Mouse (Mus musculus) T-helper 2 cell (primary cell): Measurements from ENCODE around the gene Gorasp1.

ENCODE experiments used
- in situ Hi-C: fragments of 300-600 bp; cut with MboI, MseI; formaldehyde crosslinking; loops from one replicate; pipeline ENCODE4 v1.15.1; 2025; ENCODE audit warnings: high pct_unique_total_duplicates

The Gorasp1 gene

DNA sequence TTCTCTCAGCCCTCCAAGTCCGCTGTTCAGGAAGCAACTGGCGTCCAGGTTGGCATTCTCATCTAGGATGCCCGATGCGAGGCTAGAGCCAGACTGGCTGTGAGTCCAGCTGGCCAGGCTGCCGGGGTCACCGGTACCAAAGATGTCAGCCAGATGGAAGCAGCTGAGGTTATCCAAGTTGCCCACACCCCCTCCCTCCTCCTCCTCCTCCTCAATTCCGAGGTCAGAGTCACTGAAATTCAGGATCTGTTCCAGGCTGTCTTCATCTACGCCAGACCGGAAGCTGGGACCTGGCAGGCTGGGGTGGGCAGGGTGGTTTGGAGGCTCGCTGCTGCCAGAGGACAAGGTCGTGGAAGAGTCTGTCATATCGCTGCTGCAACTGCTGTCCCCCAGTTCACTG lies 35.2 kb upstream of the Gorasp1 start:
- in situ Hi-C loops: no loop called here

DNA sequence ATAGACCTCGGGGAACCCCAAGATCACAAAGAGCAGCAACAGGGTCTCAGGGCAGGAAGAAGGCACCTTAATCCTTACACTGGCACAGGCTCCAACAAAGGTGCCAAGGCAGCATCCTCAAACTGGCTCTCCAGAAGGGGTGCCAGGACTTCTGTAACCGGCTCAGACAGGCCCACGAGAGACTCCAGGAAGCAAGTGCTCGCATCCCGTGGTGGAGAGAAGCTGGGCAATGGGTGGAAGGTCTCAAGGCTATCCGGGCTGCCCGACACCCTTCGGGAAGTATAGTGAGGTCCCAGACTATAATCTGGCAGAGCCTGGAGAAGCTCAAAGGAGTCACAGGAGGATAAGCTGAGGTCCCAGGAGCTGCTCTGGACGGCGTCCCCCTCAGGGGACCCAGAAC lies 34.8 kb upstream of the Gorasp1 start:
- in situ Hi-C loops: no loop called here

DNA sequence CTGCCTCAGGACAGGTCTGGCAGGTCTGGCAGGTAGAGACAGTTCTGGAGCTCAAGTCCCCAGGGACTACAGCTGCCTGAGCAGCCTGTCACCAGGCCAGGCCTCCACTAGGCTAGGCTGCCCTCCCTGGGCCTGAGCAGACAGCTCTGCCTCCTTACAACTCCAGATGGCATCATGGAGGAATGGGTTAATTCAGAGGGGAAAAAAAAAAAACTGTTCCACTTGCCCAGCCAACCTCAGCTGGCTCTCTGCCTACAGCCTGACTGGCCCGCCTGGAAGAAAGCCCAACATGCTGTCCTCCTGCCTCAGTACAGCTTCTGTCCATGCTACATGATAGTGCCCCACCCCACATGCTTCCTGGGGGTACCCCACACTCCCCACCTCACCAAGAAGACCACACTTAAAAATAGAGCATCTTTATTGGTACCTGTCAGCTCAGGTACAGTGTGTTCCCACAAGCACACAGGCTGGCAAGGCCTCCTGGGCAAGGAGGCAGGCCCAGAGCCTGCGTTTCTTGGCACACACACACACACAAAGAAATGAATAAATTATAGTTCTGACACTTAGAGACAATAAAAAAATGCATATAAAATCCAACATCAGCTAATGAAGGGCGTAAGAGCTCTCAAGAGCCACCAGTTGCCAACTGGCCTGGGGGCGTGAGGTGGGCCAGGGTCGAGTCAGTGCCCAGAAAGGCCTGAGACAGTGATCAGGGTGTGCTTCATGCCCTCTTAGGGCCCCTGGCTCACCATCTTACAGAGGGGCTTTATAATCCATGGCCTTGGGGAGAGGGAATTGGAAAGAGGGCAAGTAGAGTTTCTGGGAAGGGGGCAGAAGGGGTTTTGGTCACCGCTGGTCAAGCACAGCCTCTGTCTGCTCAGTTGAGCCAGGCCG lies 33.6 kb upstream of the Gorasp1 start:
- in situ Hi-C loops: no loop called here

DNA sequence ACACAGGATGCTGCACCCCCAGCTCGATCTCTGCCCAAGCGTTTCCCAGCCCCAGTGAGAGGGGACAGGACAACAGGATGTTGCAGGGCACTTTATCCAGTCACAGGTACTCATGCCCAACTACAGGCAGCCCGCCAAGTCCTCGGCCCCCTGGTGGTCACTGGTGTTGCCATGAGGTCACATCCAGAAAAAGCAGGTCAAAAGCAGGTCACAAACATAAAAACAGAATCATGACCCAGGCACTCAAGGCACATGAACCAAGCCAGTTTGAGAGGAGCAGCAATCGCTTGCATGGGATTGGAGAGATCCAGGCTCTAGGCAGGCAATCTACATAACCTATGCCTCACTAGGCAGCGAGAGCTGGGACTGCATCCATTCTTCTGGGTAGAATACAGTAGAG lies 32.9 kb upstream of the Gorasp1 start:
- in situ Hi-C loops: no loop called here

DNA sequence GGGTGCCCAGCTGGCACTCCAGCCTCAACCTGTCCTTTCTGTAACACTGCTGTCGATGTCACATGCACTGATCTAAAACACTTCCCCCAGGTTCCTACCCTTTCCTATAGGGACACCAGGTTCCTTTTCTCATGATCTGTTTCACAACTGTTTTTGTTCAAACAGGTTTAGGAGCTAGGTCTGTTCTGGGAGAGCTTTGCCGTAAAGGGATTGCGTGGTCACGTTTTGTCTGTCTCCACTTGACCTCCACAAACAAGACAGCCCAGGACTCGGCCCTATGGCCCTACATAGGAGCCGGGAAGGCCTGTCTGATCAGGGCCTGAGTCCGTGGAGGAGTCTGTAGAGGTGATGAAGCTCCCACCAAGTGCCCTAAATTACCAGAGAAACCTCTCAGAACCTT lies 32.4 kb upstream of the Gorasp1 start:
- in situ Hi-C loops: no loop called here

DNA sequence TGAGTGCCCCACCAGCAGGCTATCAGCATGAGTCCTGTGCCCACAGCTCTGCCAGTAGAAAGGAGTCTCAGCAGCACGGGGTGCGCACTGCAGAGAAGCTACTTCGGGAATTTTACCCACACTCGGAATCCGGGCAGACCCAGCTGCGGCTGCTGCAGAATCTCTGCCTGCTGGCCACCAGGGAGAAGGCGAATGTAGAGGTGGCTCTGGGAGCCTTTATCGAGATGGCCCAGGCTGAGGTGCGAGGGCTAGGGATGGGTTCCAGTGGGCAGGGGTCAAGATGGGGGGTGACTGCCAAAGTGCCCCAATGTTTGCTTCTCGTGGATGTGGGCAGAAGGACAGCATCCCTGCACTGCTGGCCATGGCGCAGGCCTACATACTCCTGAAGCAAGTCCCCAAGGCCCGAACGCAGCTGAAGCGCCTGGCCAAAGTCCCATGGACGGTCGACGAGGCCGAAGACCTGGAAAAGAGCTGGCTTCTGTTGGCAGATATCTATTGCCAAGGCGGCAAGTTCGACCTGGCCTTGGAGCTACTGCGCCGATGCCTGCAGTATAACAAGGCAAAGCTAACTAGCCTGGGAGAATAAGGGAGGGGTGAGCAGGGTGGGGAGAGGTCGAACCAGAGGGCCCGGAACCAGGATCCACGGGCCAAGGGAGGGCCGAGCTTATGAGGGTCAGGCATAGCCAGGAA lies 29.0 kb upstream of the Gorasp1 start:
- in situ Hi-C loops: no loop called here

DNA sequence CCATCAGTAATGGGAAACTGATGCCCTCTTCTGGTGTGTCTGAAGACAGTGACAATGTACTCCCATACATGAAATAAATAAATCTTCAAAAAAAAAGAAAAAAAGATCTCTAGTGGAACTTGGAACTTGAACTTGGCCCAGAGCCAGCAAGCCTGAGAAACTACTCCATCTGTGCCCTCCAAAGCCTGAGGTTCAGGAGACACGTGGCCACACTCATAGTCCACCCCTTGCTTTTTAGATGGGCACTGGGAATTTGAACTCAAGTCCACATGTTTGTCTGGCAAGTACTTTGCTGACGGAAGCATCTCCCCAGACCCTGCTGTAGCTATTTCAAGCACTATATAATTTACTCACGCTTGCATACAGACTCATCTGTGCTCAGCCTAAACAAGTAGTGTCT lies 27.8 kb upstream of the Gorasp1 start:
- in situ Hi-C loops: no loop called here

DNA sequence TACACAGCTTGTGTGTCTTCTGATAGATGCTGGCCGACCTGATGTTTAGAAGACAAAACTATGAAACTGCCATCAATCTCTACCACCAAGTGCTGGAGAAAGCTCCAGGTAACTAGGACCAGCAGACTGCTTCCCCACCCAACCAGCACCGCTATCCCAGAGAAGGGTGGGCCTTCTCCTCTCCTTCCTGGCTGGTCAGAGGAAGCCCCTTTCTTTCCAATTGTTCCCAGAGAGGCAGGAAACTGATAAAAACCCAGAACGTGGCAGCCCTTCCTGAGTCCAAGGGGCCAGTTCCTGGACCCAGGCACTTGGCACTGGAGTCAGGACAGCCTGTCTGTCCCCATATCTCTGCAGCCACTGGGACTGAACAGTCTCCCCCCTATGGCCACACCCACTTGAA lies 26.8 kb upstream of the Gorasp1 start:
- in situ Hi-C loops: no loop called here

DNA sequence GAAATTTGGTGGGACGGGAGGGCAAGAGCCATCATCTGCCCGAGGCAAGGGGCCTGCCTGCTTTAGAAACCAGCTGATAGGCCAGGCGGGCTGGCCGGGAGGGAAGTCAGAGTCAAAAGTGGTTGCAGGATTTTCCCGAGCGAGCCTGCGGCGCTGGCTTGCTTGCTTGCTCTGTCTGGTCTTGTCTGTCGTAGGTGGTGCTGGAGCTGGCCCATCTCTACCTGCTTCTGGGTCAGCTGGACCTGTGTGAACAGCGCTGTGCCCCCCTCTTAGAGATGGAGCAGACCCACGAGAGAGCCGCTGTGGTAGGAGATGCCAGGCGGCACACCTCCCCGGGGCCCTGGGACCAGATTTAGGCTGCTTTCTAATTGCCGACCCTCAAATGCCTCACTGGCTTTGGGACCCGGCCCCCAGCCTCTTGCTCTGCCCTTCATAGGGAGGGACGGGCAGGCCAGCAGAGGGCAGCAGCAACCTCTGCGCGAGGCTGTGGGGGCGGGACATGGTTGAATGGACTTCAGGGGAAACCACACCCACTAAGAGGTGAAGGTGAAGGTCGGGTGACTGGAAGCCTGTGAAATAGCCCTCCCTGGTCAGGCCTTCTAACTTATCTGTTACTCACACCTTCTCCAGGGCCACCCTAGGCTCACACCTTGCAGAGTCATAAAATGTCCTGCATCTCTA lies 25.8 kb upstream of the Gorasp1 start:
- in situ Hi-C loops: no loop called here

DNA sequence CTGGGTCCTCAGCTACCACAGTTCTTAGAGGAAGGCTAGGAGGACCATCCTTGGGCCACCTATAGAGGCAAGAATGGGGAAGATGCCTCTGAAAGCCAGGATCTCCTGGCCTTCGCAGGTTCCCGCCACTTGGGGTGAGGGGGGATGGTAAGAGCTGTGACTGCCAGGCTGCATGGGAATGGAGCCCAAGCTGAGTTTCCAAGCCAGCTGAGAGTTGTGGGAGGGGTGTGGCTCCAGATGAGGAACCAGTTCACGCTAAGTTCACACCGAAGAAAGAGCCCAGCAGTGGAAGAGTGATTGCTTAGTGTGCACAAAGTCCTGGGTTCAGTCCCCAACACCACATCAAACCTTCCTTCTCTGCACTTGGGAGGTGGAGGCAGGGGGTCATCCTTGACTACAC lies 24.9 kb upstream of the Gorasp1 start:
- in situ Hi-C loops: no loop called here

DNA sequence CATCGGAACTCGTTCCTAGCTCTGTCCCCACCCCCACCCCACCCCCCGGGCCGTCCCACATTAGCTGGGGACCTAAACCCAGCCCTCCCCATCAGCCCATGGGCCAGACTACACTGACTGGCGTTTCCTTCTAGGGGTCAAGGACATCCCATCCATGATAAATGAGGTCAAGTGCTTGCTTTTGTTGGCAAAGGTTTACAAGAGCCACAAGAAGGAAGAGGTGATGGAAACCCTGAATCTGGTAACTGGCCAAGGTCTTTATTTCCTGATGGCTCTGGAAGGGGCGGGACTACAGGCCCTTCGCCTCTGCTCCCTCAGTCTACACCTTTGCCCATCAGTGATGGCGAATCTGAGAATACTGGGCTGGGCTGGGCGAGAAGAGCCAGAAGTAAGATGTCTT lies 21.5 kb upstream of the Gorasp1 start:
- in situ Hi-C loops: no loop called here

DNA sequence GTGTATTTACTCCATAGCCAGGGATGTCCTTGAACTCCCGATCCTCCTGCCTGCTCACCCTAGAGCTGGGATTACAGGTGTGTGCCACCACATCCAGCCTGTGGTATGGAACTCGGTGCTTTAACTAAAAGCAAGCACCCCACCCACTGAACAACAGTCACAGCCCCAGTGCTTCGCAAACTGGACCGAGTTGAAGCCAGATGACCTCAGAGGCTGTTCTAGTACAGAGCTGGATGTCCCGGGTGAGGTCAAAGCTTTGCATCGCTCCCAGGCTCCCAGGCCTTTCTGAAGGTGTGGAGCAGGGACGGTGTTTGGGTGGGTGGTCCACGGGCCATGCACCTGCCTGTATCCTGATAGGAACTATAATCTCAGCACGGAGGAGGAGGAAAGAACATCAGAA lies 14.0 kb upstream of the Gorasp1 start:
- in situ Hi-C loops: no loop called here

DNA sequence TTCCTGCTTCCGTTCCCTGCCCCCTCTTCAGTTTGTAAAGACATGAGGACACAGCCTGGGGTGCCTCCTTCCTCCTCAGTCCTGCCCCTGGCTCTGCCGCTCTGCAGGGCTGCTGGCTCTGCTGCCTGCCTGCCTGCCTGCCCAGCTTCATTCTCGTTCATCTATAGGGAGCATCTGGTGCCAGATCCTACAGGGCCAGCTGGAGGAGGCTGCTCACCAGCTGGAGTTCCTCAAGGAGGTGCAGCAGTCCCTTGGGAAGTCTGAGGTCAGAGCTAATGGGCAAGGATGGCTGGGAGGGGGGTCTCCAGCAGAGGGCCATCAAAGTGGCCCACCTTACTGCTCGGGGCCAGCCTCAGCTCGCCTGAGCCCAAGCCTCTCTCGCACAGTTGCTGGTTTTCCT lies 13.1 kb upstream of the Gorasp1 start:
- in situ Hi-C loops: no loop called here

DNA sequence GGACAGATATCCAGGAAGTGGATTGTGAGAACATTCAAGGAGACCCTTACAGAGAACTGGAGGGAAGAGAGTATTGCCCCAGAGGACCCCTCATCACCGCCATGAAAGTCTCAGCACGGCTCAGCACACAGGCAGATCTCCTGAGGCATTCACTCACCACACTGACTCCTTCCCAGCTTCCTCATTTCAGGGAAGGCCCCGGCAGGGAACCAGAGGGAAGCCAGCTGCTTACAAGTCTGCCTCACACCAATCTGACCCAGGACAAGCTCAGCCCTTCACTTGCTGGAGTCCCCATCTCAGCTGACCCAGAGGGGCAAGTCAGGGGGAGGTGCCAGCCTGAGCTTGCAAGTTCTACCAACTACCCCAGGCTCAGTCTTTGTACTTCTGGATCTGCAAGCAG lies 11.4 kb upstream of the Gorasp1 start:
- in situ Hi-C loops: no loop called here

DNA sequence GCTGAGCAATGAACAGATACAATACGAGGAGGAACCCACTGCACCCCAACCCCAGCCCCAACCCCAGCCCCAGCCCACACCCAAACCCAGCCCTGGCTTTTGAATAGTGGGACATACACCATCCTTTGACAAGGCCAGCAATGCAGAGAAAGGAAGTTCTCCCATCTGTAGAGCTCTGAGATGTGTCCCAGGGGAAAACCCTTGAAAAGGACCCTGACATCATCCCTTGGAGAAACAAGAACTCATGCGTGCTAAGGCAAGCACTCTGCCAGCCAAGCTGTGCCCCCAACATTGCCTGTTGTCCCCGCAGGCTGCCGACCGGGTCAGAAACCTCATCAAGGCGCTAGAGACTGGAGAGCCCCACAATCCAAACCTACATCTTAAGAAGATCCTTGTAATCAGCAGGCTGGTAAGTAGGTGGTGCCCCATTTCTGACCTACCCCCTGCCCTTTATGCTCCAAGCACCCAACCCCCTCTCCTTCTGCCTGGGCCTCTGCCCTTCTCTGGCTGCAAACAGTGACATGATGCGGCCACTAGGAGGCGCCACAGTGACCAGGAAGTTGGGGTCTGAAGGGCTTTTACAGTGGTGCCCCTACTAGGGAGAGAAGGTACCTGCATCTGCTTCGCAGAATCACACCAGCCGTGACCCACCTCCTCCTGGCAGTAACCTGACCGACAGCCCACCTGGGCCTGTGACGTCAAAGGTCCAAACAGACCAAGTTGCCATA lies 8.0 kb upstream of the Gorasp1 start:
- in situ Hi-C loops: no loop called here

DNA sequence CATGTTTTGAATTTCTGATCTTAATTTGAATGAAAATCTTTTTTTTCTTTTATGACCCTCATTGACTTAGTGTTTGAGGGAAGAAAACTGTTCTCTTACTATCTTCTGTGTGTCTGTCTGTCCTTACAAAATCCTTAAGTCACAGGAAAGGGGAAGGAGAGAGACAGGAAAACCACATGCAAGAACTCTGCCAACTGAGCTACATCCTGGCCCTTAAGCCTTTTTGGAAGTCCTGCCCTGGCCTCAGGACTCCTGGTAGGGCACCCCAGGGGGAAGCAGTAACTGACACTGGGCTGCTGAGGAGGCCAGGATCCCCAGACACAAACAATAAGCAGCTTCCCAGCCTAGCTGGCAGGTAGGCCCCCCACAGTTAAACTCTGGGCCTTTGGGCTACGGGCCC lies 6.0 kb upstream of the Gorasp1 start:
- in situ Hi-C loops: no loop called here

DNA sequence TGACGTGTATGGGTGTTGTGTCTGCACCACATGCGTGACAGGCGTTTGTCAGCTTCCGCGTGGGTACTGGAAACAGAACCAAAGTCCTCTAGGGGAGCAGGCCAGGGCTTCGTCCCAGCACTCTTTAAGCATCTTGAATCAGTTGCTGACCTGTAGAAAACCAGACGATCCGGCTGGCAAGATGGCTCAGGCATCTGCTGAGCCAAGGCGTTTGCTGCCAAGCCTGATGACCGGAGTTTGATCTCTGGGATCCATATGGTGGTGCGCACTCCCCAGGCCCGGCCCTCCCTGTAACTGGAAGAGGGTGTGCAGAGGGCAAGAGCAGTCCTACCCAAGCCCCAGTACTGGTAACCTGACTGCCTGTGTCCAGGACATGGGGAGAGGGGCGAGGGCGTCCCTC lies 4.5 kb upstream of the Gorasp1 start:
- in situ Hi-C loops: no loop called here

DNA sequence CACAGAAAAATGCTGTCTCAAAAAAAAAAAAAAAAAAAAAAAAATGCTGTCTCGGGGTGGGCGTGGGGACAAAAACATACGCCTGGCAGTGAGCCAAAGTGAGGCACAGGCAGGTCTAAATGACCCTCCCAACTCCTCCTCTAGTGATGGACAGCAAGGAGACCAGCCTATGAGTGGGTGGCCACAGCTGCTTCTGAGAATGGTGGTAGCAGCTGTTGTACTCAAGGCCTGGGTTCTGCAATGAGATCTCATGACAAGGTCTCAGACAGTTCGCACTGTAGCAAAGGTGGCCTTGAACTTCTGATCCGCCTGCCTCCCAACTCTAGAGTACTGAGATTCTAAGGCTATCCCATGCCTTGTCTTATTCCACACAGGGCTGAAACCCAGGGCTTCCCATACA lies 4.0 kb upstream of the Gorasp1 start:
- in situ Hi-C loops: no loop called here

DNA sequence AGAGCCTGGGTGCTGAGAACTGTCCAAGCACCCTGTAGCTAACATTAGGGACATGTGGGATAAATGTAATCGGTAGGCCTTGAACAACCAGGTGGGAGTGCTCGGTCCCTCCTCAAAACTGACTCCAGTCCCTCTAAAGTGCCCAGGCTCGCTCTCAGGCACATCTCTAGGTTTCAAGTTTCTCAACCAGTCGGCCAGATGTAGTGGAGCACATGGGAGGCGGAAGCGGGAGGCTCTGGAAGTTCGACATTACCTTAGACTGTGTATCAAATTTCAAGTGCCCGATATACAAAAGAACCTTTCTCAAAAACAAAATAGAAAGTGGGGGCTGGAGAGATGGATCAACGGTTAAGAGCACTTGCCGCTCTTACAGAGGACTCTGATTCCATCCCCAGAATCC lies 2.3 kb upstream of the Gorasp1 start:
- in situ Hi-C loops: no loop called here

DNA sequence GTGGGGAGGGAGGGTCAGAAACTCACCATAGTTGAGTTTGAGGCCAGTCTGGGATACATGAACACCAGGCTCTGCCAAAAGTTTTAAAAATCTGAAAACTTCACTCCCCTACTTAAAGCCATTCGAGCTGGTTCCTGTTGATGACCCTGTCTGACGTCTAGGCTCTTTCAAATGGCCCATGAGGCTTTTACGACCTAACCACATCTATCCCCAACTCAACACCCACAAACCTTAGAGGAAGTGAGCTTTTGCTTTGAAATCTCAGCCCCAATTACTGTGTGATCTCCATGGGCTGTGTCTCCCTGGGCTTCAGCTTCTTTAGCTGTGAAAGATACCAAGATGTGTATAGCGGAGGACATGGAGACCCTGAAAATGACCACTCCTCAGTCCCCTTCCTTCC lies 1.1 kb upstream of the Gorasp1 start:
- in situ Hi-C loops: no loop called here

DNA sequence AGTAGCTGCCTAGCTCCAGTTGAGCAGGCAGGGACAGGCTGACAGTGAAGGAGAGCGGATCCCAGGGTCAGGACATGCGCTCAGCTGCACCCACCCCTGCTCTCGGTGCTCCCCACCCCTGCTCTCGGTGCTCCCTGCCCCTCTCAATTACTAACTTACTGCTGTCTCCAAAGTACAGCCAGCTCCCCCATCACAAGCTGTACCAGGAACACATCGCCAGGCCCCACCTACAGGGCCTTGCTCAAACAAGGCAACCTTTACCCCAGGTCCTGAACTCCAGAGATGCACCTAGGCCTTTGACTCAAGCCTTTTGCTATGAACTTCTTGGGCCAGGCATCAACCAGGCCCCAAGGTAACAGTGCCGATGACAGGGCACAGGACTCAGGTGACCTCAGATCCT lies 3.7 kb downstream of the Gorasp1 start:
- in situ Hi-C loops: no loop called here

DNA sequence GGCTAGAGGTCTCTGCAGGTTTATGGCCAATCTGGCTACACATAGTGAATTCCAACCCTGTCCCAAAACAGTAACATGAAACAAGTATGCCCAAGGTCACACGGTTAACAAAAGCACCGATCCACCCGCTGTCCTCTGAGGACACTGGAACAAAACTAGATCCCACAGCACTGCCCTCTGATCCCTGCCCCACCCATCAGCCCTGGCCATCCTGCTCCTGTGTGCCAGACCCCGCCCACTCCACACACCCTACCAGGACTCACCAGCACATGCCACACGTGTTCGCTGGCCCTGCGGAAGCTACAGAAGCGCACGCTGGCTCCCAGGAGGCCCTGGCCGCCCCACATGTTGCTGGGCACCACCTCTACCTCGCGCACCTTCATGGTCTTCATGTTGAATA lies 5.0 kb downstream of the Gorasp1 start:
- in situ Hi-C loops: no loop called here
